Mouse (Mus musculus): ENCODE results near the gene Btrc. TPM values are rescaled to one million over a fixed set of nuclear protein-coding genes. Genes with fewer than 3 reads are reported as not detected.

Gene Btrc
- polyA plus RNA-seq, 1 experiment, result 11.2 TPM

- 85% methylated on average over 8 of the region's 8 CpGs for WGBS
- no peak overlapping the region for H3K4me3 ChIP-seq (ENCODE audit: extremely low read depth, insufficient read depth, insufficient read length)
- H3K27ac ChIP-seq (ENCODE audit: insufficient read depth, low read length), result no peak overlapping the region
- H3K36me3 ChIP-seq (ENCODE audit: control insufficient read depth, insufficient read depth, low read length), result no peaks in the 10 kb centered on the region
- no peak for DNase-seq (ENCODE audit: low read depth in 1 of 2, low spot score in 2 of 2)
- no peaks in the 10 kb centered on the region for H3K27me3 ChIP-seq (ENCODE audit: control insufficient read depth, insufficient read depth, low read length)
- no peak for TF ChIP-seq POLR2A (IDR thresholded peaks at IDR 0.05; ENCODE audit: low read depth, low read length)
- TF ChIP-seq CTCF (IDR thresholded peaks at IDR 0.05; ENCODE audit: extremely low read depth, insufficient read depth, insufficient read length, insufficient replicate concordance), result no peak
- H3K4me1 ChIP-seq (ENCODE audit: control insufficient read depth, insufficient read depth, insufficient read length), result peaks cover 5% of the 10 kb centered on the region; the same call in 1 of the 2 replicates
Observed at GRCm38 (mm10) chr19:45535214-45535735, 171.7 kb downstream of the Btrc start.

DNA sequence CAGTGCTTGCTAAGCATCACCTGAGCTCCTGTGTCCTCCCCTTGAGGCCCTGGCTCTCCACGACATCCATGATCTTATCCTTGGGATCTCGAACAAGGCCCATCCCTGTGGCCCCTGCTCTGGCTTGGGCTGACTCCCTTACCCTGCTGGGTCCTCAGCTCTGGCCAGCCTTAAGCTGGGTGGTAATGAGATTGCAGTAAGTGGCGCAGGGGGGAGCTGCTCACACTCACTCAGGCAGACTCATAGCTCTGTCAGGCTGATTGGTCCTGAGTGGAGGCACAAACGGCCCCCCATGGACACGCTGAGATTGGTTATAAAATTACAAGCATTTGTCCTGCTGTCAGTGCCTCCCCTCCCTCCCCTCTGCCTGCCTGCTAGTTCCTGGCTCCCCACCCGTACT is 172.4 kb downstream of the Btrc start:
- TF ChIP-seq CTCF (IDR thresholded peaks at IDR 0.05; ENCODE audit: extremely low read depth, insufficient read depth, insufficient read length, insufficient replicate concordance) (no peak), POLR2A (IDR thresholded peaks at IDR 0.05; ENCODE audit: low read depth, low read length) (no peak)
- Histone ChIP-seq H3K27ac (ENCODE audit: insufficient read depth, low read length) (no peak overlapping the region), H3K4me3 (ENCODE audit: extremely low read depth, insufficient read depth, insufficient read length) (no peak overlapping the region), H3K36me3 (ENCODE audit: control insufficient read depth, insufficient read depth, low read length) (no peaks in the 10 kb centered on the region), H3K4me1 (ENCODE audit: control insufficient read depth, insufficient read depth, insufficient read length) (peaks cover 3% of the 10 kb centered on the region; the same call in 1 of the 2 replicates), H3K27me3 (ENCODE audit: control insufficient read depth, insufficient read depth, low read length) (no peaks in the 10 kb centered on the region)
- DNase-seq (ENCODE audit: low read depth in 1 of 2, low spot score in 2 of 2), result no peak
- WGBS, result 83% methylated on average over 6 of the region's 6 CpGs

GRCm38 (mm10) chr19:45537505-45537904 is 174.0 kb downstream of the Btrc start:
- Histone ChIP-seq H3K36me3 (ENCODE audit: control insufficient read depth, insufficient read depth, low read length) (no peaks in the 10 kb centered on the region), H3K4me1 (ENCODE audit: control insufficient read depth, insufficient read depth, insufficient read length) (0 out of 2 replicates have a peak, but pooled peaks cover 4% of the 10 kb centered on the region), H3K27me3 (ENCODE audit: control insufficient read depth, insufficient read depth, low read length) (peaks cover 1% of the 10 kb centered on the region; the same call in 1 of the 2 replicates), H3K27ac (ENCODE audit: insufficient read depth, low read length) (no peak overlapping the region), H3K4me3 (ENCODE audit: extremely low read depth, insufficient read depth, insufficient read length) (no peak overlapping the region)
- DNase-seq (ENCODE audit: low read depth in 1 of 2, low spot score in 2 of 2), result peak in 1 of 2 experiments; percentile 68
- WGBS, result 67% methylated on average over 1 of the region's 1 CpGs
- TF ChIP-seq POLR2A (IDR thresholded peaks at IDR 0.05; ENCODE audit: low read depth, low read length) (no peak), CTCF (IDR thresholded peaks at IDR 0.05; ENCODE audit: extremely low read depth, insufficient read depth, insufficient read length, insufficient replicate concordance) (peak; percentile 64; the same call in 1 of the 2 replicates)

DNA sequence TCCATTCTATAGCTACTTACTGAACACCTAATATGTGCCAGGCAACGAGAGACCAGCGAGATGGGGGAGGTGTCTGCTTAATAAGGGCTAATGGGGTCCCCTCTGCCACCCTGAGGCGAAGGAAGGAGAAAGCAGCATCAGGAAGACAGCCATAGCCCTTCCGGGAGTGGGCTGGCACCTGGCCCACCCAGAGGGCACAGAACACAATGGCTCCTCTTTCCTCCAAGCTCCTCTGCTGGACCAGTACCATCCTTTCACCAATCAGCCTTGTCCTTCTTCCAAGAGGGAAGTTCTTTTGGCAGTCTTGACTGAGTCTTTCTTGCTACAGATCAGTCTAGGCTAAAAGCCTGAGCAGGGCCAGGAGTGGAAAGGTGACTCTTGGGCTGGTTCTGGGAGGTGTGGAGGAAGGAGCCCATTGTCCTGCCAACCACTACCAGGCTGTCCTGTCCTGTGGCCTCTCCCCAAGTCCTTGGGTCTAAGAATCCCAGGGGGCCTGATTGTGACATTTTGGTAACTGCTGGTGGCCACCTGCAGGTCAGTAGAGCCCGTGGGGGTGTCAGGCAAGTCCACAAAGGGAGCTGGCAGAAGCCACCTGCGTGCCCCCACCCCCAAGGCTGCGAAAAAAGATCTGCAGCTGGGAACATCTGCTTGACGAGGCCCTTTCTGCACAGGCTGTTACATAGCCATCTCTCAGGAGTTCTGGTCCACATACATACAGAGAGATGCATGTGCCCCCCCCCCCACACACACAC is 177.3 kb downstream of the Btrc start:
- H3K4me3 ChIP-seq (ENCODE audit: extremely low read depth, insufficient read depth, insufficient read length), result no peak overlapping the region
- peaks cover 1% of the 10 kb centered on the region; the same call in 1 of the 2 replicates for H3K27me3 ChIP-seq (ENCODE audit: control insufficient read depth, insufficient read depth, low read length)

GRCm38 (mm10) chr19:45541409-45542041 is 178.0 kb downstream of the Btrc start:
- Histone ChIP-seq H3K27me3 (ENCODE audit: control insufficient read depth, insufficient read depth, low read length) (peaks cover 1% of the 10 kb centered on the region; the same call in 1 of the 2 replicates), H3K4me1 (ENCODE audit: control insufficient read depth, insufficient read depth, insufficient read length) (0 out of 2 replicates have a peak, but pooled peaks cover 4% of the 10 kb centered on the region), H3K36me3 (ENCODE audit: control insufficient read depth, insufficient read depth, low read length) (no peaks in the 10 kb centered on the region), H3K27ac (ENCODE audit: insufficient read depth, low read length) (no peak overlapping the region), H3K4me3 (ENCODE audit: extremely low read depth, insufficient read depth, insufficient read length) (peak overlapping the region; percentile 12; the same call in 1 of the 2 replicates)
- under 1% methylated on average over 46 of the region's 58 CpGs for WGBS
- TF ChIP-seq CTCF (IDR thresholded peaks at IDR 0.05; ENCODE audit: extremely low read depth, insufficient read depth, insufficient read length, insufficient replicate concordance) (no peak), POLR2A (IDR thresholded peaks at IDR 0.05; ENCODE audit: low read depth, low read length) (no peak)
- DNase-seq (ENCODE audit: low read depth in 1 of 2, low spot score in 2 of 2), result peak in 1 of 2 experiments; percentile 18

More for the DNA sequence above, 177.3 kb downstream of the Btrc start:
- Histone ChIP-seq H3K27ac (ENCODE audit: insufficient read depth, low read length) (no peak overlapping the region), H3K36me3 (ENCODE audit: control insufficient read depth, insufficient read depth, low read length) (no peaks in the 10 kb centered on the region), H3K4me1 (ENCODE audit: control insufficient read depth, insufficient read depth, insufficient read length) (0 out of 2 replicates have a peak, but pooled peaks cover 4% of the 10 kb centered on the region)
- no peak for TF ChIP-seq POLR2A (IDR thresholded peaks at IDR 0.05; ENCODE audit: low read depth, low read length)
- no peak for TF ChIP-seq CTCF (IDR thresholded peaks at IDR 0.05; ENCODE audit: extremely low read depth, insufficient read depth, insufficient read length, insufficient replicate concordance)
- DNase-seq (ENCODE audit: low read depth in 1 of 2, low spot score in 2 of 2), result no peak
- 43% methylated on average over 8 of the region's 8 CpGs for WGBS

DNA sequence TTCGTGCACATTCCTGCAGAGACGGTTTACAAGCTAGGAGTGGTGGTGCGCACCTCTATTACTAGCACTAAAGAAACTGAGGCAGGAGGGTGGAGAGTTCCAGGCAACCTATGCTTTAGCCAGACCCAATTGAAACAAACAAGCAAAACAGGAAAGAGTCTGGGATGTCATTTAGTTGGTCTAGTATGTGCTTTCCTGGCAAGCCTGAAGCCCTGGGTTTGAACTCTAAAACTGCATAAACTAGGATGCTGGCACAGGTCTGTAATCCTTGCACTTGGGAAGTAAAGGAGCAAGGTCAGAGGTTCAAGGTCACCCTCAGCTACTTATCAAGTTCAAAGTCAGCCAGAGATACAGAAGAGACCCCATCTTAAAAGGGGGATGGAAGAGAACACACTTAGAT is 178.5 kb downstream of the Btrc start:
- Histone ChIP-seq H3K36me3 (ENCODE audit: control insufficient read depth, insufficient read depth, low read length) (no peaks in the 10 kb centered on the region), H3K4me3 (ENCODE audit: extremely low read depth, insufficient read depth, insufficient read length) (no peak overlapping the region), H3K27me3 (ENCODE audit: control insufficient read depth, insufficient read depth, low read length) (peaks cover 1% of the 10 kb centered on the region; the same call in 1 of the 2 replicates), H3K27ac (ENCODE audit: insufficient read depth, low read length) (no peak overlapping the region), H3K4me1 (ENCODE audit: control insufficient read depth, insufficient read depth, insufficient read length) (0 out of 2 replicates have a peak, but pooled peaks cover 4% of the 10 kb centered on the region)
- no peak for DNase-seq (ENCODE audit: low read depth in 1 of 2, low spot score in 2 of 2)
- TF ChIP-seq CTCF (IDR thresholded peaks at IDR 0.05; ENCODE audit: extremely low read depth, insufficient read depth, insufficient read length, insufficient replicate concordance) (no peak), POLR2A (IDR thresholded peaks at IDR 0.05; ENCODE audit: low read depth, low read length) (no peak)
- 50% methylated on average over 3 of the region's 3 CpGs for WGBS

Data from spleen, adult 2 months (tissue).